Mouse (Mus musculus) stomach, embryonic 14.5 days (tissue): ENCODE results near the gene Olfr243. TPM values are rescaled to one million over a fixed set of nuclear protein-coding genes. Genes with fewer than 3 reads are reported as not detected.
"Not testable (repeated sequence)": the region's sequence is repeated elsewhere in the genome, so short reads cannot be mapped to it uniquely, and the experiment has no call there.

Experiments used
- ATAC-seq: fragments of 200-750 bp; cut with Nextera tagmentation; 2 replicates; pipeline ENCODE4 v1.8.0; 2017; ENCODE audit warnings: low read depth, moderate TSS enrichment; ENCODE audit not compliant: insufficient number of reproducible peaks, insufficient read depth, low FRiP score
- H3K27ac ChIP-seq: fragments of 300-500 bp; sonication (generic); 2 replicates; pipeline ENCODE4 v1.5.1; 2014; ENCODE audit warnings: mild to moderate bottlenecking, low read length, moderate library complexity, mixed read lengths
- H3K27me3 ChIP-seq: fragments of 300-500 bp; sonication (generic); 2 replicates; pipeline ENCODE4 v1.6.1; 2014; ENCODE audit warnings: low read length, control low read depth, mixed read lengths; ENCODE audit not compliant: control insufficient read depth, insufficient read depth
- H3K36me3 ChIP-seq: fragments of 300-500 bp; sonication (generic); 2 replicates; pipeline ENCODE4 v1.6.1; 2014; ENCODE audit warnings: mild to moderate bottlenecking, control low read depth, low read length, moderate library complexity, mixed read lengths; ENCODE audit not compliant: control insufficient read depth, insufficient read depth
- H3K4me1 ChIP-seq: fragments of 300-500 bp; sonication (generic); 2 replicates; pipeline ENCODE4 v1.6.1; 2014; ENCODE audit warnings: low read length, control low read depth, mixed read lengths; ENCODE audit not compliant: control insufficient read depth, insufficient read depth
- H3K4me2 ChIP-seq: fragments of 300-500 bp; sonication (generic); replicated peaks from 2 replicates; pipeline ENCODE4 v1.6.1; 2014; ENCODE audit warnings: low read depth, low read length, control low read depth
- H3K4me3 ChIP-seq: fragments of 300-500 bp; sonication (generic); 2 replicates; pipeline ENCODE4 v1.5.1; 2014; ENCODE audit warnings: low read depth, low read length, control low read depth
- H3K9ac ChIP-seq: fragments of 300-500 bp; sonication (generic); replicated peaks from 2 replicates; pipeline ENCODE4 v1.6.1; 2014; ENCODE audit warnings: low read depth, mild to moderate bottlenecking, control low read depth, low read length, moderate library complexity, mixed read lengths
- H3K9me3 ChIP-seq: fragments of 300-500 bp; sonication (generic); 2 replicates; pipeline ENCODE4 v1.6.1; 2016; ENCODE audit warnings: low read depth, low read length, control low read depth; ENCODE audit not compliant: control insufficient read depth
- WGBS: fragments of 180-500 bp; shearing (Covaris S2); extraction: QIAGEN DNeasy Blood & Tissue Kit; methylation state at CpG from one replicate; pipeline ENCODE4 v1.1.7; 2014; 5-methylcytosine and 5-hydroxymethylcytosine counted together
- polyA plus RNA-seq: library from polyadenylated mRNA; unstranded; fragments of >200 nt; fragmentation: Nextera tagmentation; extraction: Ambion mirVana; gene quantifications from 2 replicates; pipeline ENCODE4 v1.2.1, GENCODE M21; 2014

Olfr243 gene
- polyA plus RNA-seq, 1 experiment from 2014 or later = not detected

DNA sequence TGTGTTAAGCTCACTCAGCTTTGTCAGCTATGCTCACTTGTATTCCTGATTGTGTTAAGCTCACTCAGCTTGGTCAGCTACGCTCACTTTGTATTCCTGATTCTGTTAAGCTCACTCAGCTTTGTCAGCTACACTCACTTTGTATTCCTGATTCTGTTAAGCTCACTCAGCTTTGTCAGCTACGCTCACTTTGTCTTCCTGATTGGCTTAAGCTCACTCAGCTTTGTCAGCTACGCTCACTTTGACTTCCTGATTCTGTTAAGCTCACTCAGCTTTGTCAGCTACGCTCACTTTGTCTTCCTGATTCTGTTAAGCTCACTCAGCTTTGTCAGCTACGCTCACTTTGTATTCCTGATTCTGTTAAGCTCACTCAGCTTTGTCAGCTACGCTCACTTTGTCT lies 47.7 kb downstream of the Olfr243 start:
- ATAC-seq, H3K9ac ChIP-seq: not testable (repeated sequence)

GRCm38 (mm10) chr7:103767687-103768086 lies 53.2 kb downstream of the Olfr243 start:
- not testable (repeated sequence) for H3K4me3 ChIP-seq, H3K27ac ChIP-seq, H3K4me2 ChIP-seq, H3K36me3 ChIP-seq, ATAC-seq, H3K9ac ChIP-seq, H3K4me1 ChIP-seq, H3K27me3 ChIP-seq, H3K9me3 ChIP-seq
- WGBS = 91% methylated on average over 5 of the region's 6 CpGs

More for the DNA sequence above, 47.7 kb downstream of the Olfr243 start:
- H3K27me3 ChIP-seq, H3K4me3 ChIP-seq, H3K27ac ChIP-seq, H3K36me3 ChIP-seq, H3K4me1 ChIP-seq, H3K4me2 ChIP-seq, H3K9me3 ChIP-seq: not testable (repeated sequence)
- WGBS = 92% methylated on average over 6 of the region's 6 CpGs

Other genes with a start within 250 kb of the Olfr243 start
- gene Olfr608, start 244.8 kb upstream of the Olfr243 start, polyA plus RNA-seq = not detected in 2 replicates
- gene Olfr609, start 216.6 kb upstream of the Olfr243 start, polyA plus RNA-seq = not detected in 2 replicates
- not detected in 2 replicates for gene Olfr610, start 202.5 kb upstream of the Olfr243 start, polyA plus RNA-seq
- not detected in 2 replicates for gene Olfr611, start 193.8 kb upstream of the Olfr243 start, polyA plus RNA-seq
- not detected in 2 replicates for gene Olfr612, start 172.0 kb upstream of the Olfr243 start, polyA plus RNA-seq
- gene Olfr613, start 166.6 kb upstream of the Olfr243 start, polyA plus RNA-seq = not detected in 2 replicates
- gene Olfr615, start 158.6 kb upstream of the Olfr243 start, polyA plus RNA-seq = not detected in 2 replicates
- not detected in 2 replicates for gene Olfr616, start 145.5 kb upstream of the Olfr243 start, polyA plus RNA-seq
- gene Olfr617, start 141.6 kb upstream of the Olfr243 start, polyA plus RNA-seq = not detected in 2 replicates
- gene Olfr618, start 124.6 kb upstream of the Olfr243 start, polyA plus RNA-seq = not detected in 2 replicates
- not detected in 2 replicates for gene Olfr619, start 114.1 kb upstream of the Olfr243 start, polyA plus RNA-seq
- gene Olfr620, start 102.1 kb upstream of the Olfr243 start, polyA plus RNA-seq = not detected in 2 replicates
- gene Olfr622, start 72.0 kb upstream of the Olfr243 start, polyA plus RNA-seq = not detected in 2 replicates
- gene Olfr623, start 51.0 kb upstream of the Olfr243 start, polyA plus RNA-seq = not detected in 2 replicates
- 0.04 TPM in 1 of 2 replicates, not detected in the other for gene Olfr624, start 43.5 kb upstream of the Olfr243 start, polyA plus RNA-seq
- gene Olfr625-ps1, start 32.0 kb upstream of the Olfr243 start, polyA plus RNA-seq = not detected in 2 replicates
- not detected in 2 replicates for gene Olfr628, start 15.7 kb downstream of the Olfr243 start, polyA plus RNA-seq
- not detected in 2 replicates for gene Olfr629, start 30.3 kb downstream of the Olfr243 start, polyA plus RNA-seq
- not detected in 2 replicates for gene Olfr630, start 42.7 kb downstream of the Olfr243 start, polyA plus RNA-seq
- gene Olfr69, start 56.9 kb downstream of the Olfr243 start, polyA plus RNA-seq = not detected in 2 replicates
- not detected in 2 replicates for gene Olfr68, start 65.0 kb downstream of the Olfr243 start, polyA plus RNA-seq
- not detected in 2 replicates for gene Olfr67, start 77.2 kb downstream of the Olfr243 start, polyA plus RNA-seq
- gene Hbb-bt, start 99.3 kb downstream of the Olfr243 start, polyA plus RNA-seq = 1,564 and 1,619 TPM in 2 replicates
- 3,670 and 3,888 TPM in 2 replicates for gene Hbb-bs, start 113.4 kb downstream of the Olfr243 start, polyA plus RNA-seq
- not detected in 2 replicates for gene Hbb-bh2, start 125.8 kb downstream of the Olfr243 start, polyA plus RNA-seq
- 2.9 and 6.2 TPM in 2 replicates for gene Hbb-bh1, start 128.5 kb downstream of the Olfr243 start, polyA plus RNA-seq
- 616 and 882 TPM in 2 replicates for gene Hbb-y, start 138.5 kb downstream of the Olfr243 start, polyA plus RNA-seq
- not detected in 2 replicates for gene Olfr66, start 171.6 kb downstream of the Olfr243 start, polyA plus RNA-seq
- not detected in 2 replicates for gene Olfr64, start 179.8 kb downstream of the Olfr243 start, polyA plus RNA-seq
- not detected in 2 replicates for gene Olfr65, start 188.8 kb downstream of the Olfr243 start, polyA plus RNA-seq
- not detected in 2 replicates for gene Olfr631, start 214.2 kb downstream of the Olfr243 start, polyA plus RNA-seq
- gene Olfr632, start 219.7 kb downstream of the Olfr243 start, polyA plus RNA-seq = not detected in 2 replicates
- gene Olfr633, start 229.8 kb downstream of the Olfr243 start, polyA plus RNA-seq = not detected in 2 replicates